Mouse (Mus musculus) c-Kit-positive CD71-positive TER-119-negative erythroid progenitor cells, embryonic 14.5 days (primary cell): Measurements from ENCODE around the gene Tm4sf19.
A peak's percentile ranks its signal among the peaks of the same experiment; 100 is the strongest.
"Not testable (repeated sequence)": the region's sequence is repeated elsewhere in the genome, so short reads cannot be mapped to it uniquely, and the experiment has no call there.

ENCODE experiments used
- DNase-seq: peaks from one replicate; pipeline ENCODE4 v3.0.0-alpha.2; 2013; ENCODE audit warnings: low read depth

The Tm4sf19 gene

DNA sequence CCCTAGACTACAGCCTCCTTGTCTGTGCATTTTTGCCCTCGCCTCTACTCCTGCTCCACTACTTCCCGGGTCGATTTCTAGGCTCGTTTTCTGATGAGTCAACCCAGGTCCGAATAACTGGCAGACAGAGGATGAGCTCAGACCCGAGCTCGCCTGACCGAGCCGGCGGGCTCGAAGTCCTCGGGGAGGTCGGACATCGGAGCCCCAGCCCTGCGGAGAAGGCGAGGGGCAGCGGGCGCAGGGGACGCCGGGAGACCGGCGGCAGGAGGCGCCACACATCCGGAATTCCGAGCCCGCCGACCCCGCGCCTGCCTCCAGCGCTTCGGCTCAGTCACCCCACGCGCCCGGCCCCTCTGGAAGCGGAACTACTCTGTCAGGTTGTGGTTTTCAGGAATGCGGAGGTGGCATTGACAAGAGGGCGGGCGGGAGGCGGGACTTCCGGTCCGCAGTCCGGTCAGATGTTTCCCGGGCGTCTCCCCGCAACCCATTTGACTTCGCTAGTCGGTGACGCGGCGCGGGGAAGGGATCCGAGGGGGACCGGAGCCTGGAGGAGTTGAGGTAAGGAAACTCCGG lies 30.3 kb downstream of the Tm4sf19 start, which contains the start of gene Pcyt1a:
TSS of gene Pcyt1a (plus strand) at position 448 of the 573 bp plus-strand sequence.
- DNase-seq: peak; percentile 84

DNA sequence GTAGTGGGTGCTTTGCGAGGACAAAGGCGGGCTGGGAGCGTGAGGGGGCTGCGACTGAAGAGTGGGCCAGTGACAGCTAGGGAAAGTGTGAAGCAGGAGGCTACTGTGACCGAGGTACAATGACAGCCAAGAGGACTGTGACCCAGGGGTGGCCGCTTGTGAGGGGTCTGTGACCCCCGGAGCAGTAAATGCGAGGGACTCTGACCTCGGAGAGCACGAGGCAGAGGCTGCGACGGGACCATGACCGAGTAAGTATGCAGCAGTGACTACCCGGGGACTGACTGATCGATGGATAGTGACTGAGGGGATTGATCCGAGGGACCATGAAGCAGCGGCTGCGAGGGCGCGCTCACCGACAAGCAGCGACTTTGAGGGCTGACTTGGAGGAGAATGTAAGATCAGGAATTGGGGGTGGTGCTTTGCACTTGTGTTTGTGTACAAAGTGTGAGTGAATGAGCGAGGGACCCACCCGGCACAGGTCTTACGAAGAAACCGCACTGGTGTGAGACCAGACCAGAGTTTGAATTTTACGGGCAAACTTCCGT lies 30.8 kb downstream of the Tm4sf19 start:
- DNase-seq: no peak

DNA sequence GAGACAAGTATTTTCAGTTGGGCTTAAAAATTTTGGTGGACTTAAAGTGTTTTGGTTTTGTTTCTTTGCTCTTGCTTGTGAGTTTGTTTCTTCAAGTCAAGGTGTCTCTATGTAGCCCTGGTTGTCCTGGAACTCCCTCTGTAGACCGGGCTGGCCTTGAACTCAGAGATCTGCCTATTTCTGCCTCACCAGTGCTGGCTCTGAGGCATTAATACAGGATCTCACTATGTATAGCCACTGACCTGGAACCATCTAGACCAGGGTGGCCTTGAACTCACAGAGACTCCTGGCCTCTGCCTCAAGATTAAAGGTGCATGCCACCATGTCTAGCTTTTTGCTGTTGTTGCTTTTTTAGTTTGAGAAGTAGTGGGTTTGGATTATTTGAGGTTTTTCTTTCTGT lies 31.6 kb downstream of the Tm4sf19 start:
- no peak for DNase-seq

DNA sequence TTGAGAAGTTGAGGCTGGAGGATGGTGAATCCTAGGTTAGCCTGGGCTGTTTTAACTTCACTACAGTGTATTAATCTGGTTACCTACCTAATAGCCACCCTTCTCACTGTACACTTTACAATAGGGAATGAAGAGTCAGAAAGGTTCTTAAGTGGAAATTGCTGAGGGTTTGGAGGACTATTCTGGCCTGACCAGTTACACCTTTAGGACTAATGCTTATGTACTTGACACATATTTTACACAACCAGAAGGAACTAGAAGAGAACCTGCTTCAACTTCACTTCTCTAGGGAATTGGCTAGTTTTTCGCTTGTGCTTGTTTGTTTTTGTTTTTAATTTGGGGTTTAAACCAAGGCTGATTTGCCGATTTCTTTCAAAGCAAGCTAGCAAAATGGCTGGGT lies 32.8 kb downstream of the Tm4sf19 start:
- no peak for DNase-seq

DNA sequence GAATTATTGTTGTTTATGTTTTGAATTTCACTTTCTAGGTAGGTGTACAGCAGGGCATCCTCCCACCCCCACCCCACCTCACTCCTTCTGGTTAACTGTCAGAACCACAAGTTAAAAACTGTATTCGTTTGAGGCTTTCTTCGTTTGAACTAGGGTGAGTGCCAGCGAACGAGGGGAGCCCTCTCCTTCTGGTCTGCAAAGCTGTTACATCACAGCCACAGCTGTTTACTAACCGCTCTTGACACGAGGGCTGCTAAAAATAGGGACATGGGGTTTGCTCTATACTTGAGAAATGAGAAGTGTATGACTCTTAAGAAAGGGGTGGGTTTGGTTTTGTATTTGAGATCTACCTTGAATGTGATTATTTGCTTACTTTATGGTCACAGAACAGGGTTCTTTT lies 33.8 kb downstream of the Tm4sf19 start:
- DNase-seq: no peak

DNA sequence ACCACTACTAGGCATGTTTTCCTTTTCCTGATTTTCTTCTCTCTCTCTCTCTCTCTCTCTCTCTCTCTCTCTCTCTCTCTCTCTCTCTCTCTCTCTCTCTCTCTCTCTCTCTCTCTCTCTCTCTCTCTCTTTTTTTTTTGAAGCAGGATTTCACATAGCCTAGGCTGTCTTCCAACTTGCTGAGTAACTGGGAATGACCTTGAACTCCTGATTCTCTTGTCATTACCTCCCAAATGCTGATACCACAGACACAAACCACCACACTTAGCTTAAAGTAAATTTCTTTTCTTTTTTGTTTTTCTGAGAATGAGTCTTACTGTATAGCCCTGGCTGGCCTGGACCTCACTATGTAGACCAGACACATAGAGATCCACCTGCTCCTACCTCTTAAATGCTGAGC lies 34.4 kb downstream of the Tm4sf19 start:
- DNase-seq: no peak

DNA sequence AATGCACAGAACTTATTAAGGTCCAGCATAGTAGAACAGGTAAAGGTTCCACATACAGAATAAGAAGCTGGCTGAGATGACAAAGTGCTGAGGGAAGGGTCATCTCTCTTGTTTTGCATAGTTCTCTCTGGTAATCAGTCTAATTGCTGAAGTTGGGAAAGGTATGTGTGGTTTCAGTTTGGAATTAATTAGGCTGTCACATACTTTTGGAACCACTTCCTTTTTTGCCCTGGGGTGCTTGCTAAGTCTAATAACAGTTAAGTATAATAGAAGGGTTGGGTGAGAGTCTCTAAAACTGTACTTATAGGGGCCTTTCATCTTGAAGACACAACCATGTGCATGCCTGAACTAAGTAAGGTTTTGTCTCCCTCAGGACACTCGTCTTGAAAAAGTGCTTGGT lies 36.4 kb downstream of the Tm4sf19 start:
- no peak for DNase-seq

DNA sequence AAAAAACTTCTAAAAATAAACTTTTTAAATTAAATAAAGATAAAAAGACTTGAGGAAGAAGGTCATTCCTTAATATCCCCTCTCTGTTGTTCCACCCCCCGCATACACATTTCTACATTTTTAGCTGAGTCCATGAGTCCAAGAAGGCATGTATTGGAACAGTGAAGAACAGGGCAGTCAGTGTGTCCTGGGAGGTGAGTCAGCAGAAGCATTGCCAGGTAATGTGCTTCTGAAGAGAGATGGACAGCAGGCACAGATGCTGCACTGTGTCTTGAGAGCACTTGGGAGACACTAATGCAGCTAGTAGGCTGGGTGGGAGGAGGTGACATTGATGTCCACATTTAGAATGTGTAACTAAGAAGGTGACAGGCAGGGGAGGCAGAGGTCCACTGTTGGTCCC lies 37.0 kb downstream of the Tm4sf19 start:
- no peak for DNase-seq

DNA sequence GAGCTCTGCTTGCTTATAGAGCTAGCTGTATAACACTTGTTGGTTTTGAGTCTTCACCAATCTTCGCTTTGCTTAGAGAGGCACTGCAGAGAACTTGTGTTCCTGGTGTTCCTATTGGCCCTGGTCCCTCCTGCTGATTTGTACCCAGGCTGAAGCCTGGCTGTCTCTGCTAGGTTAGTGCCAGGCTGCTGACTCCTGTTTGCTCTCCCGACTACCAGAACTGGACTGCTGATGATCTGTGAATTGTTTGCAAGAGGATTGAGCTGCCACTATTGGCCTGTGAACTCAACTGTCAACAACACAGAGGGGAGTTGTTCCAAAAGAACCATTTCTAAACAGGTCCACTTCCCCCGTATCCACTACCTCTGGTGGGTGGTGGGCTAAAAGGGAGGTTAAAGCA lies 41.1 kb downstream of the Tm4sf19 start:
- no peak for DNase-seq

DNA sequence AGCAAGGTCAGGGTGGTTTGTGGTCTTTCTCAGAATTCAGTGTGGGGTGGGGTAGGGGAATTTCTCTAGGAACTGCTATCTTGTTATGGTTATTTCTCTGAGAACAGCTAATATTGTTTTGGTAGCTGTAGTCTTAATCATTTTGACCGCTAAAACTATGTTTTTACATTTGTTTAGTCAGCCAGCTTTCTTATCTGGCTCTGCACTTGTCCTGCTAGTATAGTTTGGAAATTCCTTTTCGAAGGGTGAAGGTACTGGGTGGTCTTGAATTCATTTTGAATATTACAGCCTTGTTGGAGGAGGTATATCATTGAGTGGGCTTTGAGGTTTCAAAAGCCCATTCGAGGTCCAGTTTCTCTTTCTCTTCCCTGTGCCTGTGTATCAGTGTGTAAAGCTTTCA lies 44.3 kb downstream of the Tm4sf19 start:
- not testable (repeated sequence) for DNase-seq

DNA sequence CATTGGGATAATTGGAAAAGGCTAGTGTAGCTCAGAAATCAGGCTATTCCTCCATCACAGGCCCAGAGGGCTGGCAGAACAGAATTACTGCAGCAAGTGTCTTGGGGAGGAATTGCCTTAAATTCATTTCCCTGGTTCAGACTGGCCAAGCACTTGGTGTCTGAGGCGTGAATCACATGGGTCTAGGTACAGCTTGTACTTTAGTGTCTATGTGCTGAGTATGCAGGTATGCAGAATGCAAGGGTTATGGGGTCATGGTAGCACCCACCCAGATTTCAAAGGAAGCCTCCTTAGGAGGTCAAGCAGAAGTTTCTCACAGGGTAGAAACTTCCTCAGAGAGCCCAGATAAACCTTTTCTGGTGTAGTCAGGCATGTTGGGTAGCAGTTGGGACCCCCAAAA lies 45.3 kb downstream of the Tm4sf19 start:
- no peak for DNase-seq

DNA sequence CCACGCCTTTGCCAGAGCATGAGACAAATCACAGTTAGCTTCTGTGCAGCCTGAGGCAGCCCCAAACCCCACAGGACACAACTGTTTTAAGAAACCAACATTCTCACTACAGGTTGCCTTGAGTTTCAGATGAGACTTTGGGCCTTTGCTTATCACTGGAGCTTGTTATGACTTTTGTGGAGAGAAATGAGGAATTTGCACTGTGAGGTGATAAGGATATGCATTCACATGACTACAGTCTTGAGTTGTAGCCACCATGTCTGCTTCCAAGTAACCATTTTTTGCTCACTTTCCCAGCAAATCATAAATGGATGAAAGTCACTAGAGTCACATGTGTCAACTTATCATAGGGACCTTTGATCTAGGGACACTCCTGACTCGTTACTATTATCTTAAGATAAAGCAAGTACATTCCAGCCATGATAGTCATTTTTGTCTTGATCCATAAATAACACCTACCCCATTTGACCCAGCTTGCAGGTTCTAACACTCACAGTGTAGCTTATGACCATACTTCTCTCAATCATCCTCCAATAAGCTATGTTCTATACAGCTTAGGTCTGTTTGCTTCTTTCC lies 46.3 kb downstream of the Tm4sf19 start:
- no peak for DNase-seq

DNA sequence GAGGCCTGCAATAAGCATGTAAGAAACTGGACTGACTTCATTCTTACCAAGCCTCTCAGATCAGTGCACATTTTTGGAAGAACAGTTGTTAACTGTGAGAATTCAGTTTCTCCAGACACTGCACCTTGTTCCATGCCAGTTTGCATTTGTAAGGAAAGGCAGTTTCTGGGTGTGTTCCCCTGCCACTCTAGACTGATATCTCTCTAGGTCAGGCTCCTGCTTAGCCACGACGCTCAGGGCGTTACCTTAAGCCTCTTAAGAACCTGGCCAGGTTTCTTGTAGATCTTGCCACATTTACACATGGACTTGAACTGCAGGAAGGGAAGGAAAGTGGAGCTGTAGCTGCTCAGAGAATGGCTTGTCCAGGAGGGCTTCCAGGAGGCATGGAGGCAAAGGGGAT lies 49.4 kb downstream of the Tm4sf19 start:
- peak; percentile 82 for DNase-seq

DNA sequence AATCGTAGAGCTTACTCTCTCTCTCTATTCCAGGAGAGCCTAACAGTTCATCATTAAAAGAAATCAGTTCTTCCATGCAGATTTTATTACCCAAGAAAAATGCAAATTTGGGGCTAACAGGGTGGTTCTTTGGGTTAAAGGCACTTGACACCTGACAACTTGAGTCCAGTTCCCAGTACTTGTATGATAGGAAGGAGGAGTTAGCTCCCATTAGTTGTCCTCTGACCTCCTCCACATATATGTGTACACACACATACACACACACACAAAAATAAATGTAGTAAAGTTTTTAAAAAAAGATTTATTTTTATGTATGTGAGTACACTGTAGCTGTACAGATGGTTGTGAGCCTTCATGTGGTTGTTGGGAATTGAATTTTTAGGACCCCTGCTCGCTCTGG lies 49.8 kb downstream of the Tm4sf19 start:
- no peak for DNase-seq

DNA sequence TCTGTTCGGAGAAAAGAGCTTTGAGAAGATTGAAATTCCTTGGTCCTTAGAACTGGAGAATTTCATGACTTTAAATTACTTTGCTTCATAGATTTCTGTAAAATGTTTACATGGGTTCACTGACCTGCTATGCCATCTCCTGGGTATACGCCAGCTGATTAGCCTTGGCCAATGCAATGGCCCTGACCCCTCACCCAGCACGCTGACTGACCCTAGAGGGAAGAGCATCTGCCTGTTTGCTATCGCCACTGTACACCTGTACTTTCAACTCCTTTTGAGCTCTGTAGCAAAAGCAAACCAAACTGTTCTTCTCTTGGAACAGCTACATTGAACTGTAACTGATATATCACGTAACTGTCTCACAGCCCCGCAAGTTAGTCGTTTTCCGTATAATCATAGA lies 52.8 kb downstream of the Tm4sf19 start:
- no peak for DNase-seq

DNA sequence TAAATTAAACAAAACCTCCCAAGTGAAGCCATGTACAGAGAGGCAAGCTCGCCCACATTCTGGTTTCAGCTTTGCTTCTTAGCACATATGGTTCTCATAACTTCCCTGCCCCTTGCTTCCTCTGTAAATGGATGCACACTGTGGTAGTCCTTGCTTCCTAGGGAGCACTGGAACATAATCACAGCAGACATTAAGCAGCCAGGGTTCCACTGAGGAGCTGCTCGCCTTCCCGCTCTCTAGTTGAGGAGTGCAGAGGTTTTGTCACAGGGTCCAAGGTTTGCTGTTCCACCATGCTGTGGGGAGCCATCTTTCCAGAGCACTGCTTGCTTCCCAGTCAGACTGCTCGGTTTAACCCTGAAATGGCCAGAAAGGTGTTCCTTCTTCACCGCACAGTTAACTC lies 54.3 kb downstream of the Tm4sf19 start:
- no peak for DNase-seq

DNA sequence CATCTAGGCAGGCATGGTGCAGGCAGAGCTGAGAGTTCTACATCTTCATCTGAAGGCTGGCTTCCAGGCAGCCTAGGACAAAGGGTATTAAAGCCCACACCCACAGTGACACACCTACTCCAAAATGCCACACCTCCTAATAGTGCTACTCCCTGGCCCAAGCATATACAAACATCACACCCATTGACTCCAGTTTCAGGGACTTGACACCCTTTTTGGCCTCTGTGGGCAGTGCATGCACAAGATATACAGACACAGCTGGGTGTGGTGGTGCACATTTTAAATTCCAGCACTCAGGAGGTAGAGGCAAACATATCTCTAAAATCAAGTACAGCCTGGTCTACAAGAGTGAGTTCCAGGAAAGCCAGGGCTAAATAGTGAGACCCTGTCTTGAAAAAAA lies 55.8 kb downstream of the Tm4sf19 start:
- peak; percentile 70 for DNase-seq

DNA sequence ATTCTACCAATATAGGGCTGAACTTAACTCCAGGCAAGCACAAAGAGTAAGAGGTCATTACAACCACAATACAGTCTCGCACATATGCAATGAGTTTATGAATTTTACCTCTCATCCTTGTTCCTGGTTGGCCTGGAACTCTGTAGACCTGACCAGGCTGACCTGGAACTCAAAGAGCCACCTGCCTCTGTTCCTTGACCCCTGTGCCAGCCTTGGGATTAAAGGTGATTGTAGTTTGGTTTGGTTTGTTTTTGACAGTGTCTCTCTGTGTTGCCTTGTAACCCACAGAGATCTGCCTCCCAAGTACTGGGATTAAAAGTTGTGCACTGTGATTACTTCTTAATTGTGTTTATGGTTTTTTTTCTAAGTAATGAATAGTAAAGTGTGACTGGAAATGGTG lies 56.5 kb downstream of the Tm4sf19 start:
- DNase-seq: no peak
